Mouse (Mus musculus) lung, postnatal 0 days (tissue): ENCODE measurements at regions not wholly inside any gene's neighbourhood (a gene's known extent, or its start where the extent isn't known, plus 50 kb on each side); places are given as distances from the start of the nearest gene placed in this dataset.

Experiments
- CTCF ChIP-seq: IDR thresholded peaks from 2 replicates; pipeline ENCODE4 v1.5.1; 2016; ENCODE audit warnings: antibody characterized with exemption, mild to moderate bottlenecking
- EP300 ChIP-seq: IDR thresholded peaks from 2 replicates; pipeline ENCODE4 v1.6.1; 2016; ENCODE audit warnings: antibody characterized with exemption, mild to moderate bottlenecking, control low read depth

DNA sequence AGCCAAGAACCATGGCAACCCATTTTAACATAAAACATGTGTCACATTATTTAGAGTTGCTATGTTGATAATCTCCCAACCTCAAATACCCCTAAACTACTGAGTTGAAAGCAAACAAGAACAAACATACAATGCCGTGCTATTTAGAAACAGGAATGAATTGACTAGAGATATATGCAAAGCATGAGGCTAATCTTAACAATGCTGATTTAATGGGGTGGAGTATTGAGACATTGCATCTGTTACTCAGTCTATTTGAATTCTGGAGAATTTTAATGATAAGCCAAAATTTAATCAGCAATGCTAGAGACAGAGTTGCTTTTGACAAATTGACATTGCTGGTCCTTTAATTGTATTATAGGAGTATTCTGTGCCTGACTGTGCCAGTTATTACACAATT is 313.5 kb upstream of the Gje1 start:
- TF ChIP-seq EP300, result peak; percentile 65
- TF ChIP-seq CTCF, result no peak
